Mouse (Mus musculus): ENCODE data around the gene Abhd14b.
"Not testable (repeated sequence)": the region's sequence is repeated elsewhere in the genome, so short reads cannot be mapped to it uniquely, and the experiment has no call there.

Abhd14b gene

DNA sequence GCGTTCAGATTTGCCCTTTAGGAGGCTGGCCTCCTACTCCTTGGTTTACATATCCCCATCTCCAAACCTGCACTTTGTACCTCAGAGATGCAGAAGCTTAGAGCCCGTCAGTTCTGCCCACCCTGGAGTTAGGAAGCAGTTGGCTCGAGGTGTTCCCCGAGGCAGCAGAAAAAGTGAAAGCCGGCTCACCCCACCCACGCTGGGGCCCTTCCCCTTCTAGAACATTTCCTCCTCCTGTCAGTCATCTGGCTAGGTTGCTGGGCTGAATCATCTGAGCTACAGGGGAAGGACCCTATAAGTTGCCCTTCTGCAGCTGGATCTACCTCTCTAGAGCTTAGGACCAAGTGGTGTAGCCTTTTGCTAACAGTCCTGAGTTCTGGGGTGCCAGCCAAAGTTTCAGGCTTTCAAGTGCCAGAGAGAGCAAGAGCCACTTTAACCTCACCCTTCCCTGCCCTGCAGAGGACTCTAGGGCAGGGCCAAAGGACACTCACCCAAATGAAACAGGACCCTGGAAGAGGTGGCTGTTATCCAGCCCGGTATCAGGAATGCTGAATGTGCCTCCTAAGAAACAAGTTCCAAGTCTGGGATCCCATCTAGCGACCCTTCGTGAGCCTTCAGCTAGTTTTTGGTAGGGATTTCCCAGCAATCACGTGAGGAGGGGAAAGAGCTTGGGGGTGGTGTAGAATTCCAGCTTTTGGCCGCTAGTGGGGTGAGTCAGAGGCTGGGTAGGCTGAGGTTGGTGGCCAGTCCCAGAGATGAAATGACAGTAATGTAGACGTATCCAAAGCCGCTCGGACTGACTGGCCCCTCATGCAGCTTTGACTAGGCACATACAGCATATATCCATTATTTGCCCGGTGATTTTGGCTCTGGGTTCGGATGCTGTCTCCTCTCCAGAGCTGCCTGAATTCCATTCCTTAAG lies 29.0 kb downstream of the Abhd14b start:
- no peak for DNase-seq (ENCODE audit: low spot score)

- peak; percentile 96 for DNase-seq (ENCODE audit: low spot score)
Observed at GRCm38 (mm10) chr9:106476924-106477484, 29.7 kb downstream of the Abhd14b start, which contains the start of gene Parp3. Gene Parp3 (minus strand): TSS chr9:106476949.

- no peak for DNase-seq (ENCODE audit: low spot score)
Observed at GRCm38 (mm10) chr9:106477649-106478048, 30.4 kb downstream of the Abhd14b start.

DNA sequence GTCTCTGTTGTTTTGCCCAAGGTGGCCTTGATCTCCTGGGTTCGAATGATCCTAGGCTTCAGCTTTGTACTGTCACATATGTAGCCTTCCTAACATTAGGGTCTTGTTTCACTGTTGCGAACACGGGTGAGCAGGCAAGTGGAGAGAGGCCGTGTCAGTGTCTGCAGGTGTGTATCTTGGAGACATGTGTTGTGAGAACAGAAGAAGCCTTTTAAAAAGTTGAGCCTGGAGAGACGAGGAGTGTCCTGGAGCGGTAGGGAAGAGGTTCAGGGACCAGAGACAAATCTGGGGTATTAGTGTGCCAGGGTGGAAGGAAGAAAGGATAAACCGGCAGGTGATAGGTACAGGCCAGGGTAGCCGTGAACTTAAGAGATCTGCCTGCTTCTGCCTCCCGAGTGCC lies 30.8 kb downstream of the Abhd14b start:
- DNase-seq (ENCODE audit: low spot score) = no peak

DNA sequence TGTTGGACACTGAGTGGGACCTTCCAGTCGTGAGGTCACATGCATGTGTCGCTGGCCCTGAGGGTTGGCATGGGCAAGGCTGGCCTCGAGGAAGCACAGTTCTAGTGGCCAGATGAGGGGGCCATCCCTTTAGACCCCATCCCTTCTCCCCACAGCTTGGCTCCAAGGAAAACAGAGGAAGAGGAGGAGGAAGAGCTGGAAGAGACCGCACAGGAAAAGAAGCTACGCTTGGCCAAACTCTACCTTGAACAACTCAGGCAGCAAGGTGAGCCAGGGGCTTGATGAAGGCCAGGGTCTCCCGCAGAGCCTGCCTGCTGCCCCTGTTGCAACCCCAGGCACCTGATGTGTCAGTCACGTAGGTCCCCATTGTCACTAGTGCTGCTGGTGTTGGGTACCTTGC lies 33.3 kb downstream of the Abhd14b start:
- no peak for DNase-seq (ENCODE audit: low spot score)

- DNase-seq (ENCODE audit: low spot score) = no peak
Observed at GRCm38 (mm10) chr9:106481075-106481474, 33.8 kb downstream of the Abhd14b start.

DNA sequence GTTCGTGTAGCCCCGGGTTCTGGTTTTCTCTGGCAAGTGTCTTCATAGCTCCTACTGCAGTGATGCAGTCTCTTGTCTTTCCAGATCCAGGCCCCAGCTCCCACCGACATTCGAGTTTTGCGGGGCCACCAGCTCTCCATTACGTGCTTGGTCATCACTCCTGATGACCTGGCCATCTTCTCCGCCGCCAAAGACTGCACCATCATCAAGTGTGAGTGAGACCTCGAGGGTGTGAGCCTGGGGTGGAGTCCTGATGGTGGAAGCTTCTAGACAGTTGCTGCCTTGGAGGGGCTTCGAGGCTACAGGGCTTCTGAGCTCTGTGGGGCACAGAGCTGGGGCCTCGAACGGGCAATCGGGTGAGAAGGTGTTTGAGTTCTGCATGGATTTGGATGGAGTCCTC lies 34.4 kb downstream of the Abhd14b start:
- no peak for DNase-seq (ENCODE audit: low spot score)

DNA sequence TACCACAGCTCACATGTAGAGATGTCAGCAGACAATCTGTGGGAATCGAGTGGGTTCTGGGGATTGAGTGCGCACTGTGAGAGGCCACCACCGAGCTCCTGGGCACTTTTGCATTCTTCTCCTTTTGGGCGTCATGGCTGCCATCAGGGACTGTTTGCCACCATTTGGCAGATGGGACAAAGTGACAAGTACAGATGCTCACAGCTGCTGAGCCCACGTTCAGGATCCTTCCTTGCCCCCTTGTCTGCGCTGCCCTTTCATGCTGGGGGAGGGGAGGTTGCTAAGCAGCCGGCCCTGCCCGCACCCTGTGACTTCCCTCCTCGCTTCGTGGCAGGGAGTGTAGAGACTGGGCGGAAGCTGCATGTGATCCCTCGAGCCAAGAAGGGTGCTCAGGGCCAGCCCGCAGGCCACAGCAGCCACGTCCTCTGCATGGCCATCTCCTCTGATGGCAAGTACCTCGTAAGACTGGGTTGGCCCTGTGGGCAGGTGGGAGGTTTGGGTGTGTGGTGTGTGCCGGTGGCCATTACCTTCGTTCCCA lies 35.4 kb downstream of the Abhd14b start:
- no peak for DNase-seq (ENCODE audit: low spot score)

DNA sequence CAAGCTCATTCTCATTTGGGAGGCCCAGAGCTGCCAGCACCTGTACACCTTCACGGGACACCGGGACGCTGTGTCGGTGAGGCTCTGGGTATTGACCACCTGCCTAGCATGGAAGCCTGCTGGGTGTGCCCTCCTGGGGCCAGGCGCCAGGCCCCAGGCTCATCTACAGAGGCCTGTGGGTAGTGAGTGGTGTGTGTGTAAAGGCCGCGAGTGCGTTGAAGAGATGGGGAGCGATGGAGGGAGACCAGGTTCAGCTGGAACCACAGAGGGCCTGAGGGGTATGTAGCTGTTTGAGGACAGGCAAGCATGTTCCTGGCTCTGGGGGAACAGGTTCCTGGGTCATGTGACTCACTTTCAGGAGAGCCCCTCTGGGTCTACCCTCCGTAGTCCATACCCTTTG lies 35.9 kb downstream of the Abhd14b start:
- no peak for DNase-seq (ENCODE audit: low spot score)

DNA sequence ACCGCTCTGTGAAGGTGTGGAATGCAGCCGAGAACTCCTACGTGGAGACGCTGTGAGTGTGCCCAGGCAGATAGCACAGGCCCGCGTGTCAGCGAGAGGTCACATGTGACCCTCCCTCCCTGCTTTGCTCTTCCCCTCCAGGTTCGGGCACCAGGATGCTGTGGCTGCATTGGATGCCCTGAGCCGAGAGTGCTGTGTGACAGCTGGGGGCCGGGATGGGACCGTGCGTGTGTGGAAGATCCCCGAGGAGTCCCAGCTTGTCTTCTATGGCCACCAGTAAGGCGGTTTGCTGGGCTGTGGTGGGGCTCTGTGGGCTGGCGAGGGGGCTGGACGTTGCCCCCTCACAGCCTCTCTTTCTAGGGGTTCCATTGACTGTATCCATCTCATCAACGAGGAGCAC lies 36.3 kb downstream of the Abhd14b start:
- no peak for DNase-seq (ENCODE audit: low spot score)

DNA sequence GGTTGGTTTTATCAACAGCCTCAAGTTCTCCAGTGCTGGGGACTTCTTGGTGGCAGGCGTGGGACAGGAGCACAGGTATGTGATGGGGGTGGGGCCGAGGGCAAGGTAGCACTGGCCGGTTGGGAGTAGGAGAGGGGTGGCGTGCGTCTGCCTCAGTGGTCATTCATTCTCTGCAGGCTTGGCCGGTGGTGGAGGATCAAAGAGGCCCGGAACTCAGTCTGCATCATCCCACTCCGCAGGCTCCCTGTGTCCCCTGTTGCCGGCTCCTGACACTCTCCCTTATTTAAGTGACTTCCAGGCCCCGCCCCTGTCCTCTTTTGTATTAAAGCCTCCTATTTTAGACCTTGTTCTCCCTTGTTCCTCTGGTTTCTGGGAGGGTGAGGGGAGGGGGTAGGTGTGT lies 37.8 kb downstream of the Abhd14b start:
- DNase-seq (ENCODE audit: low spot score) = no peak

DNA sequence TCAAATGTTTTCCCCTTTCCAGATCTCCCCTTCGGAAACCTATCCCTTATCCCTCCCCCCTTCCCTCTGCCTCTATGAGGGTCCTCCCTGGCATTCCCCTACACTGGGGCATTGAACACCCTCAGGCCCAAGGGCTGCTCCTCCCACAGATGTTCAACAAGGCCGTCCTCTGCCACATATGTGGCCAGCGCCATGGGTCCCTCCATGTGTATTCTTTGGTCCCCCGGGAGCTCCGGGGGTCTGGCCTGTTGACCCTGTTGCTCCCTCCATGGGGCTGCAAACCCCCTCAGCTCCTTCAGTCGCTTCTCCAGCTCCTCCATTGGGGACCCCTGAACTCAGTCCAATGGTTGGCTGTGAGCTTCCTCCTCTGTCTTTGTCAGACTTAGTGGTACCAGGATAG lies 40.3 kb downstream of the Abhd14b start:
- DNase-seq (ENCODE audit: low spot score) = not testable (repeated sequence)

GRCm38 (mm10) chr9:106499667-106500066 lies 52.4 kb downstream of the Abhd14b start, which contains the start of gene Iqcf1:
Gene Iqcf1 (plus strand): TSS chr9:106499967.
- no peak for DNase-seq (ENCODE audit: low spot score)

GRCm38 (mm10) chr9:106501846-106502245 lies 54.6 kb downstream of the Abhd14b start:
- DNase-seq (ENCODE audit: low spot score) = no peak

All from ovary, postnatal 10 days (tissue).